Mouse (Mus musculus) hindbrain, embryonic 14.5 days (tissue): Measurements from ENCODE around the gene Fermt2. TPM values are rescaled to one million over a fixed set of nuclear protein-coding genes. Genes with fewer than 3 reads are reported as not detected.
A peak's percentile ranks its signal among the peaks of the same experiment; 100 is the strongest.
"Not testable (repeated sequence)": the region's sequence is repeated elsewhere in the genome, so short reads cannot be mapped to it uniquely, and the experiment has no call there.

Source experiments
- ATAC-seq: fragments of 200-750 bp; cut with Nextera tagmentation; 2 replicates; pipeline ENCODE4 v1.8.0; 2017; ENCODE audit warnings: moderate number of reproducible peaks, mild to moderate bottlenecking, moderate TSS enrichment, moderate library complexity; ENCODE audit not compliant: low FRiP score
- DNase-seq: peaks from one replicate; pipeline ENCODE4 v3.0.0-alpha.2; 2015; ENCODE audit warnings: low spot score
- H3K27ac ChIP-seq: fragments of 300-500 bp; sonication (generic); 2 replicates; pipeline ENCODE4 v1.5.1; 2014; ENCODE audit warnings: mild to moderate bottlenecking, moderate library complexity
- H3K27me3 ChIP-seq: fragments of 300-500 bp; sonication (generic); 2 replicates; pipeline ENCODE4 v1.6.1; 2014; ENCODE audit warnings: mild to moderate bottlenecking, low read length, mixed read lengths; ENCODE audit not compliant: control insufficient read depth, insufficient read depth
- H3K36me3 ChIP-seq: fragments of 300-500 bp; sonication (generic); replicated peaks from 2 replicates; pipeline ENCODE4 v1.6.1; 2014; ENCODE audit not compliant: control insufficient read depth, insufficient read depth
- H3K4me1 ChIP-seq: fragments of 300-500 bp; sonication (generic); replicated peaks from 2 replicates; pipeline ENCODE4 v1.6.1; 2014; ENCODE audit warnings: antibody characterized with exemption, low read length, mixed read lengths; ENCODE audit not compliant: control insufficient read depth, insufficient read depth
- H3K4me2 ChIP-seq: fragments of 300-500 bp; sonication (generic); replicated peaks from 2 replicates; pipeline ENCODE4 v1.6.1; 2014; ENCODE audit warnings: mild to moderate bottlenecking, moderate library complexity
- H3K4me3 ChIP-seq: fragments of 300-500 bp; sonication (generic); replicated peaks from 2 replicates; pipeline ENCODE4 v1.5.1; 2014; ENCODE audit warnings: mild to moderate bottlenecking, low read length
- H3K9ac ChIP-seq: fragments of 300-500 bp; sonication (generic); 2 replicates; pipeline ENCODE4 v1.6.1; 2014
- H3K9me3 ChIP-seq: fragments of 300-500 bp; sonication (generic); 2 replicates; pipeline ENCODE4 v1.6.1; 2016; ENCODE audit warnings: low read length; ENCODE audit not compliant: control insufficient read depth
- WGBS: fragments of 180-500 bp; shearing (Covaris S2); extraction: QIAGEN DNeasy Blood & Tissue Kit; methylation state at CpG from one replicate; pipeline ENCODE4 v1.1.7; 2014; 5-methylcytosine and 5-hydroxymethylcytosine counted together
- polyA plus RNA-seq: library from polyadenylated mRNA; unstranded; fragments of >200 nt; fragmentation: Nextera tagmentation; extraction: Ambion mirVana; gene quantifications from 2 replicates; pipeline ENCODE4 v1.2.1, GENCODE M21; 2014

Fermt2 gene
- polyA plus RNA-seq, 1 experiment from 2014 or later, result 63.9 TPM

GRCm38 (mm10) chr14:45500052-45500451 is 29.9 kb downstream of the Fermt2 start:
- WGBS, result 69% methylated on average over 11 of the region's 11 CpGs
- Histone ChIP-seq H3K9me3 (no peaks in the 10 kb centered on the region), H3K27me3 (no peaks in the 10 kb centered on the region), H3K9ac (no peak overlapping the region), H3K4me2 (no peak overlapping the region), H3K4me3 (no peak overlapping the region), H3K36me3 (peaks cover 4% of the 10 kb centered on the region; the same call in 1 of the 2 replicates), H3K4me1 (0 out of 2 replicates have a peak, but pooled peaks cover 5% of the 10 kb centered on the region), H3K27ac (0 out of 2 replicates have a peak overlapping the region, but pooled peaks have one; percentile 47)
- ATAC-seq (peak; percentile 27; the same call in 1 of the 2 replicates), DNase-seq (no peak)

DNA sequence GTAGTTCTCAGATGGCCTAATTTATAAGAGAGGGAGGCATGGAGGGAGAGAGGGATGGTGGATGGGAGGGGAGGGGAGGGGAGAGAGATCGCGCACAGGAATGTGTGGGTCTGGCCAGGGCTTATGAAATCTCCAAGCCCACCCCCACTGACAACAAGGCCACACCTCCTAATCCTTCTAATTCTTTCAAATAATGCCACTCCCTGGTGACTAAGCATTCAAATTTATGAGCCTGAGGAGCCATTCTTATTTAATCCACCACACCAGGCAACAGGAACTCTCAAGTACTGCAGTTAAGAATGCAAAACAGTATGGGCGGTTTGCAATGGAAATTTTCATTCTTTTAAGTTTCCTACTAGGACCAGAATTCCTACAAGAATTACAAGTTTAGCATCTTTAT is 32.8 kb downstream of the Fermt2 start:
- no peak for ATAC-seq
- no peak for DNase-seq
- 100% methylated on average over 3 of the region's 3 CpGs for WGBS

GRCm38 (mm10) chr14:45495810-45496209 is 34.1 kb downstream of the Fermt2 start:
- H3K4me2 ChIP-seq, DNase-seq, H3K4me3 ChIP-seq, H3K27ac ChIP-seq, H3K36me3 ChIP-seq, H3K27me3 ChIP-seq, H3K4me1 ChIP-seq, H3K9me3 ChIP-seq, ATAC-seq, H3K9ac ChIP-seq: not testable (repeated sequence)
- WGBS, result 97% methylated on average over 14 of the region's 14 CpGs

More for the DNA sequence above, 32.8 kb downstream of the Fermt2 start:
- no peaks in the 10 kb centered on the region for H3K9me3 ChIP-seq
- no peaks in the 10 kb centered on the region for H3K27me3 ChIP-seq
- no peaks in the 10 kb centered on the region for H3K36me3 ChIP-seq
- H3K4me2 ChIP-seq, result no peak overlapping the region
- no peak overlapping the region for H3K4me3 ChIP-seq
- H3K4me1 ChIP-seq, result 0 out of 2 replicates have a peak, but pooled peaks cover 5% of the 10 kb centered on the region
- no peak overlapping the region for H3K9ac ChIP-seq
- H3K27ac ChIP-seq, result no peak overlapping the region

- ATAC-seq (no peak), DNase-seq (no peak)
- Histone ChIP-seq H3K27me3 (no peaks in the 10 kb centered on the region), H3K4me2 (no peak overlapping the region), H3K4me1 (no peaks in the 10 kb centered on the region), H3K27ac (no peak overlapping the region), H3K4me3 (no peak overlapping the region), H3K9ac (no peak overlapping the region), H3K9me3 (no peaks in the 10 kb centered on the region), H3K36me3 (no peaks in the 10 kb centered on the region)
- 95% methylated on average over 4 of the region's 4 CpGs for WGBS
These were observed 36.0 kb downstream of the Fermt2 start for GRCm38 (mm10) chr14:45493891-45494290.

GRCm38 (mm10) chr14:45492668-45493067 is 37.2 kb downstream of the Fermt2 start:
- ATAC-seq, result no peak
- no peak overlapping the region for H3K4me3 ChIP-seq
- no peak overlapping the region for H3K27ac ChIP-seq
- no peak overlapping the region for H3K4me2 ChIP-seq
- H3K9ac ChIP-seq, result no peak overlapping the region
- no peak for DNase-seq
- 96% methylated on average over 4 of the region's 4 CpGs for WGBS
- no peaks in the 10 kb centered on the region for H3K9me3 ChIP-seq
- H3K4me1 ChIP-seq, result no peaks in the 10 kb centered on the region
- no peaks in the 10 kb centered on the region for H3K27me3 ChIP-seq
- H3K36me3 ChIP-seq, result no peaks in the 10 kb centered on the region

- H3K9ac ChIP-seq, result no peak overlapping the region
- no peak overlapping the region for H3K27ac ChIP-seq
- no peak overlapping the region for H3K4me3 ChIP-seq
- WGBS, result 87% methylated on average over 4 of the region's 4 CpGs
- H3K36me3 ChIP-seq, result no peaks in the 10 kb centered on the region
- no peak overlapping the region for H3K4me2 ChIP-seq
- DNase-seq (no peak), ATAC-seq (no peak)
- H3K27me3 ChIP-seq, result no peaks in the 10 kb centered on the region
- no peaks in the 10 kb centered on the region for H3K9me3 ChIP-seq
- no peaks in the 10 kb centered on the region for H3K4me1 ChIP-seq
These were observed 37.9 kb downstream of the Fermt2 start for GRCm38 (mm10) chr14:45492038-45492437.

- H3K9me3 ChIP-seq, DNase-seq, H3K4me3 ChIP-seq, H3K36me3 ChIP-seq, H3K27me3 ChIP-seq, ATAC-seq, H3K4me1 ChIP-seq, H3K9ac ChIP-seq, H3K4me2 ChIP-seq, H3K27ac ChIP-seq: not testable (repeated sequence)
- 95% methylated on average over 2 of the region's 2 CpGs for WGBS
These were observed 42.7 kb downstream of the Fermt2 start for GRCm38 (mm10) chr14:45487201-45487600.

- H3K4me1 ChIP-seq, ATAC-seq, DNase-seq, H3K4me2 ChIP-seq, H3K9ac ChIP-seq, H3K4me3 ChIP-seq, H3K27me3 ChIP-seq, H3K9me3 ChIP-seq, H3K27ac ChIP-seq: not testable (repeated sequence)
- WGBS, result 97% methylated on average over 11 of the region's 11 CpGs
- peaks cover 22% of the 10 kb centered on the region for H3K36me3 ChIP-seq
These were observed 46.6 kb downstream of the Fermt2 start for GRCm38 (mm10) chr14:45483361-45483760.

DNA sequence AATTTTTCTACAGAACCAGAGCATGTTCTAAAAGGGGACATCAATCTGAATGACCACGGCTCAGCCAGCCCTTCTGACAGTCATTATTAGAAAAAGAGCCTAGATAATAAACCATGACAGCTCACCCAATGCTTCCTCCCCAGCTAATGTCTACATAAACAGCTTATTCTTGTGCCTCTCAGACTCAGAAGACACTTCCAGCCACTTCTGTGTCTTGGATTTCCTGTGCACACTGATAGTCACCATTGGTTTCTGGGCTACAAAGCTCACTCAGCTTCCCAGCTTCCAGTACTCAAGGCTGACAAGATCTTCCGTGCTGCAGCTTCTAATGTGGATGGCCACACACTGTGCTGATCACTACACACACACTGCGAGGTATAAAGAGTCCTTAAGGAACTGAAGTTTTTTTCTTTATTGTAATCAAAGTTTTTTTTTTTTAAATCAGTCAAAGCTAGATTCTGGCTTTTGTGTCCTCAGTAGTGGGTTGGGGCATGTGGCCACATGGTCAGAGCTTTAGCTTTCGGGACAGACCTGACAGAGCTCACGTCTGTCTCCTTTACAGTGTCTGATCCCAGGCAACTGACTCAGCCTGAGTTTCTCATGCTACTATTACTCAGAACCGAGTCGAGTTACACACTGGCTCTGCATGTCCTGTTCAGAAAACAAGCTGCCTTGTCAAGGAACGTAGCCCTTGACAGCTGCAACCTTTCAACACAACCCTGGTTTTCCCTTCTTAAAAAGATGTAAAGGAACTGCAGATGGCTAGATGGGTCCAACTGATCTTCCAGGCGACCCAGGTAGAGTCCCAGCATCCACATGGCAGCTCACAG is 50.7 kb downstream of the Fermt2 start:
- no peak for ATAC-seq
- H3K27me3 ChIP-seq, result no peaks in the 10 kb centered on the region

More for the DNA sequence above, 50.7 kb downstream of the Fermt2 start:
- Histone ChIP-seq H3K4me2 (no peak overlapping the region), H3K4me3 (no peak overlapping the region), H3K4me1 (no peaks in the 10 kb centered on the region), H3K27ac (no peak overlapping the region), H3K36me3 (peaks cover 33% of the 10 kb centered on the region), H3K9me3 (no peaks in the 10 kb centered on the region), H3K9ac (no peak overlapping the region)
- 59% methylated on average over 9 of the region's 9 CpGs for WGBS
- no peak for DNase-seq
